In the genomic region with DNA sequence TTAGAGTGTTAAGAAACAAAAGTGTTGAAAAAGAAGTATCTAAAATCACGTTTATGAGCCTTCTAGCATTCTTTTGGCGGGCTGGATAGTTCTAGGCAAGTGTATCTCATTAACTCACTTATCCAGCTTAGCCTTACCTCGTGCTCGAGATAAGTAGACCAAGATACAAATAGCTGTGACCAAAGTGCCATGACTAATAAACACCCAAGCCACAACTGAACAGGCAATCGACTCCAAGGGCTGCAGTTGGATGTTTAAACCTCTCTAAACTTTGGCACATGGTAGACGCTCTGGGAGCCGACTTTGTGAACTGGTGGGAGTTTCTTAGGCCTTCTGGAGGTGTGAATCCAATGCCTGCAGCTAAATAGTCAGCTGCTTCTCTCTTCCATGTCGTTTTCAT, we compare ENCODE assay signal across 14 mouse cellular contexts.
"Had no signal": no experiment of that assay in that cellular context is flagged by ENCODE, and none has a peak within 500 bp of the region (broad histone marks: within the 10 kb centered on the region; RNA-seq: fewer than 3 reads in every experiment).

No protein-coding gene starts in this region.

- H3K4me3 ChIP-seq: limb, embryonic 12.5 days; liver, embryonic 13.5 days; lung, embryonic 15.5 days; midbrain, embryonic 15.5 days; neural tube, embryonic 12.5 days; stomach, embryonic 15.5 days had no signal

- H3K27ac ChIP-seq: limb, embryonic 12.5 days; liver, embryonic 13.5 days; lung, embryonic 15.5 days; midbrain, embryonic 15.5 days; neural tube, embryonic 12.5 days; stomach, embryonic 15.5 days had no signal

- H3K4me1 ChIP-seq: limb, embryonic 12.5 days; liver, embryonic 13.5 days; midbrain, embryonic 15.5 days; neural tube, embryonic 12.5 days; stomach, embryonic 15.5 days had no signal

- H3K36me3 ChIP-seq: limb, embryonic 12.5 days; liver, embryonic 13.5 days; lung, embryonic 15.5 days; midbrain, embryonic 15.5 days; neural tube, embryonic 12.5 days; stomach, embryonic 15.5 days had no signal

- H3K9ac ChIP-seq: limb, embryonic 12.5 days; liver, embryonic 13.5 days; liver, postnatal 0 days; lung, embryonic 15.5 days; midbrain, embryonic 15.5 days; neural tube, embryonic 12.5 days; stomach, embryonic 15.5 days had no signal

- H3K4me2 ChIP-seq: limb, embryonic 12.5 days; liver, embryonic 13.5 days; lung, embryonic 15.5 days; midbrain, embryonic 11.5 days; midbrain, embryonic 15.5 days; neural tube, embryonic 12.5 days; stomach, embryonic 15.5 days had no signal

- DNase-seq: kidney, adult 2 months; kidney, postnatal 36 days; layer of hippocampus, adult 9-11 months; layer of hippocampus, postnatal 36 days; liver; liver, embryonic 13.5 days; liver, postnatal 0 days; thymus, postnatal 36 days had no signal

- H3K27me3 ChIP-seq: limb, embryonic 12.5 days; liver, embryonic 13.5 days; lung, embryonic 15.5 days; midbrain, embryonic 15.5 days; neural tube, embryonic 12.5 days; stomach, embryonic 15.5 days had no signal

- ATAC-seq: liver, postnatal 0 days; midbrain, embryonic 15.5 days had no signal

- H3K9me3 ChIP-seq: limb, embryonic 12.5 days; liver, embryonic 13.5 days; lung, embryonic 15.5 days; midbrain, embryonic 15.5 days; neural tube, embryonic 12.5 days; stomach, embryonic 15.5 days had no signal
